Mouse (Mus musculus): ENCODE data around the gene Amhr2. TPM values are rescaled to one million over a fixed set of nuclear protein-coding genes. Genes with fewer than 3 reads are reported as not detected.

Gene Amhr2
- polyA plus RNA-seq, 1 experiment: 0.37 TPM

DNA sequence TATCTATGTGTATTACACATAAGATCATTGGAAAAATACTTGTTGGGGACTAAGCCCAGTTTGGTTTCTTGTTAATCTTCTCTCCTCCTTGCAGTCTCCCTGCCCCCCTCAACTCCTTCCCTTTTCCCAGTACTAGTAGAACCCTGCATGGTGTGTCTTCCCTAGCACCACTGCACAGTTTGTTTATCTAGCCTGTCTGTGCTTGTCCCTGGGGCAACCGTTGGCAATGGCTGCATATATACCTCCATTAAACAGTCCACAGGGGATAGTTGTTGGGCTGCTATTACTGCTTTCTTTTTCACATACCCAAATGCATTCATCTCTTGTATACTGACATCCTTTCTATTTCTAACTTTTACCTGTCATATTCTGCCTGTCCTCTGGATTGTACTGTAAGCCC is 42.5 kb downstream of the Amhr2 start:
- TF ChIP-seq GATA1 (IDR thresholded peaks at IDR 0.05; ENCODE audit: borderline replicate concordance, low read length) (no peak), FLI1 (IDR thresholded peaks at IDR 0.05; ENCODE audit: low read length) (no peak)
- H3K4me3 ChIP-seq (replicated peaks): no peak overlapping the region
- H3K4me1 ChIP-seq: peaks cover 16% of the 10 kb centered on the region
- no peaks in the 10 kb centered on the region for H3K9me3 ChIP-seq
- peaks cover 100% of the 10 kb centered on the region for H3K36me3 ChIP-seq (replicated peaks; ENCODE audit: low read length)
- no peaks in the 10 kb centered on the region for H3K27me3 ChIP-seq (replicated peaks)

GRCm38 (mm10) chr15:102498322-102498721 is 53.2 kb downstream of the Amhr2 start:
- Histone ChIP-seq H3K4me1 (0 out of 2 replicates have a peak, but pooled peaks cover 6% of the 10 kb centered on the region), H3K36me3 (replicated peaks; ENCODE audit: low read length) (peaks cover 97% of the 10 kb centered on the region), H3K9me3 (no peaks in the 10 kb centered on the region), H3K27me3 (replicated peaks) (no peaks in the 10 kb centered on the region), H3K4me3 (replicated peaks) (no peak overlapping the region)
- no peak for TF ChIP-seq FLI1 (IDR thresholded peaks at IDR 0.05; ENCODE audit: low read length)
- TF ChIP-seq GATA1 (IDR thresholded peaks at IDR 0.05; ENCODE audit: borderline replicate concordance, low read length): no peak

GRCm38 (mm10) chr15:102499370-102499769 is 54.2 kb downstream of the Amhr2 start:
- TF ChIP-seq FLI1 (IDR thresholded peaks at IDR 0.05; ENCODE audit: low read length): no peak
- no peak for TF ChIP-seq GATA1 (IDR thresholded peaks at IDR 0.05; ENCODE audit: borderline replicate concordance, low read length)
- H3K27me3 ChIP-seq (replicated peaks): no peaks in the 10 kb centered on the region
- H3K4me1 ChIP-seq: 0 out of 2 replicates have a peak, but pooled peaks cover 3% of the 10 kb centered on the region
- H3K4me3 ChIP-seq (replicated peaks): no peak overlapping the region
- peaks cover 97% of the 10 kb centered on the region for H3K36me3 ChIP-seq (replicated peaks; ENCODE audit: low read length)
- H3K9me3 ChIP-seq: no peaks in the 10 kb centered on the region

- H3K27me3 ChIP-seq (replicated peaks): no peaks in the 10 kb centered on the region
- no peak for TF ChIP-seq GATA1 (IDR thresholded peaks at IDR 0.05; ENCODE audit: borderline replicate concordance, low read length)
- TF ChIP-seq FLI1 (IDR thresholded peaks at IDR 0.05; ENCODE audit: low read length): no peak
- no peaks in the 10 kb centered on the region for H3K9me3 ChIP-seq
- H3K36me3 ChIP-seq (replicated peaks; ENCODE audit: low read length): peaks cover 96% of the 10 kb centered on the region
- peaks cover 3% of the 10 kb centered on the region for H3K4me1 ChIP-seq
- no peak overlapping the region for H3K4me3 ChIP-seq (replicated peaks)
Measured at GRCm38 (mm10) chr15:102499851-102500250, 54.7 kb downstream of the Amhr2 start.

DNA sequence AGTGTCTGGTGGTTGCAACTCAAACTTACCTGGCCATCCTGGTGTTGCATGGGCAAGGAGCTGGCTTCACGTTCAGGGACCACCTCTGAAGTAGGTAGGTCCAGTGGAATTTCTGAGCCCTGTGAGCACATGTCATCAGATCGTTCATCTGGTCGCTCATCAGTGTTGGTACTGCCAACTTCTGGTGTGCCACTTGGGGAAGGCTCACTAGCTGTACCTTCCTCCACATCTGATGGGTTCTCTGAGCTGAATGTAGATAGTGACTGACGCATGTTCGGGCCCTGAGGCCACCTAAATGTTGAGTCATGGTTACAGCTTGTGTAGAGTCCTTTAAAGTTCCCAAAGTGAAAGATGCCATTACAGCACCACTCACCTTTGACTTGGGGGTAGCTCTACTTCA is 55.3 kb downstream of the Amhr2 start:
- H3K4me3 ChIP-seq (replicated peaks): no peak overlapping the region
- peaks cover 96% of the 10 kb centered on the region for H3K36me3 ChIP-seq (replicated peaks; ENCODE audit: low read length)
- peaks cover 9% of the 10 kb centered on the region for H3K4me1 ChIP-seq
- TF ChIP-seq GATA1 (IDR thresholded peaks at IDR 0.05; ENCODE audit: borderline replicate concordance, low read length): no peak
- no peak for TF ChIP-seq FLI1 (IDR thresholded peaks at IDR 0.05; ENCODE audit: low read length)
- H3K9me3 ChIP-seq: no peaks in the 10 kb centered on the region
- H3K27me3 ChIP-seq (replicated peaks): no peaks in the 10 kb centered on the region

- no peaks in the 10 kb centered on the region for H3K27me3 ChIP-seq (replicated peaks)
- H3K4me1 ChIP-seq: peaks cover 16% of the 10 kb centered on the region
- no peak for TF ChIP-seq FLI1 (IDR thresholded peaks at IDR 0.05; ENCODE audit: low read length)
- no peak for TF ChIP-seq GATA1 (IDR thresholded peaks at IDR 0.05; ENCODE audit: borderline replicate concordance, low read length)
- no peak overlapping the region for H3K4me3 ChIP-seq (replicated peaks)
- H3K9me3 ChIP-seq: no peaks in the 10 kb centered on the region
- H3K36me3 ChIP-seq (replicated peaks; ENCODE audit: low read length): peaks cover 97% of the 10 kb centered on the region
Measured at GRCm38 (mm10) chr15:102501084-102501814, 56.1 kb downstream of the Amhr2 start.

- no peak overlapping the region for H3K4me3 ChIP-seq (replicated peaks)
- H3K36me3 ChIP-seq (replicated peaks; ENCODE audit: low read length): peaks cover 91% of the 10 kb centered on the region
- no peaks in the 10 kb centered on the region for H3K9me3 ChIP-seq
- H3K27me3 ChIP-seq (replicated peaks): no peaks in the 10 kb centered on the region
- TF ChIP-seq GATA1 (IDR thresholded peaks at IDR 0.05; ENCODE audit: borderline replicate concordance, low read length): no peak
- no peak for TF ChIP-seq FLI1 (IDR thresholded peaks at IDR 0.05; ENCODE audit: low read length)
- H3K4me1 ChIP-seq: peaks cover 17% of the 10 kb centered on the region
Measured at GRCm38 (mm10) chr15:102502254-102502840, 57.2 kb downstream of the Amhr2 start.

GRCm38 (mm10) chr15:102503447-102503846 is 58.3 kb downstream of the Amhr2 start, which contains the start of gene Gm10337:
TSS of gene Gm10337 (plus strand) at chr15:102503722.
- no peaks in the 10 kb centered on the region for H3K27me3 ChIP-seq (replicated peaks)
- TF ChIP-seq GATA1 (IDR thresholded peaks at IDR 0.05; ENCODE audit: borderline replicate concordance, low read length) (no peak), FLI1 (IDR thresholded peaks at IDR 0.05; ENCODE audit: low read length) (no peak)
- peaks cover 82% of the 10 kb centered on the region for H3K36me3 ChIP-seq (replicated peaks; ENCODE audit: low read length)
- peaks cover 21% of the 10 kb centered on the region for H3K4me1 ChIP-seq
- H3K4me3 ChIP-seq (replicated peaks): no peak within 1 kb of the TSS
- H3K9me3 ChIP-seq: no peaks in the 10 kb centered on the region

Other genes starting within 250 kb of the Amhr2 start
- gene Zfp740, start 242.1 kb upstream of the Amhr2 start, polyA plus RNA-seq (2012; ENCODE audit: insufficient read depth, low replicate concordance): 2.5 and 3.8 TPM in 2 replicates
- 13.8 and 14.5 TPM in 2 replicates for gene Csad, start 240.6 kb upstream of the Amhr2 start, polyA plus RNA-seq (2012; ENCODE audit: insufficient read depth, low replicate concordance)
- 1.9 and 19.9 TPM in 2 replicates for gene Itgb7, start 213.4 kb upstream of the Amhr2 start, polyA plus RNA-seq (2012; ENCODE audit: insufficient read depth, low replicate concordance)
- gene Rarg, start 187.8 kb upstream of the Amhr2 start, polyA plus RNA-seq (2012; ENCODE audit: insufficient read depth, low replicate concordance): 68.7 and 69.9 TPM in 2 replicates
- not detected in 2 replicates for gene Gm9918, start 174.8 kb upstream of the Amhr2 start, polyA plus RNA-seq (2012; ENCODE audit: insufficient read depth, low replicate concordance)
- gene Mfsd5, start 165.9 kb upstream of the Amhr2 start, polyA plus RNA-seq (2012; ENCODE audit: insufficient read depth, low replicate concordance): 72.6 and 109 TPM in 2 replicates
- gene Espl1, start 149.1 kb upstream of the Amhr2 start, polyA plus RNA-seq (2012; ENCODE audit: insufficient read depth, low replicate concordance): 7.5 and 12.3 TPM in 2 replicates
- 5.9 and 58.8 TPM in 2 replicates for gene Pfdn5, start 119.3 kb upstream of the Amhr2 start, polyA plus RNA-seq (2012; ENCODE audit: insufficient read depth, low replicate concordance)
- 35.8 and 92.1 TPM in 2 replicates for gene Myg1, start 113.7 kb upstream of the Amhr2 start, polyA plus RNA-seq (2012; ENCODE audit: insufficient read depth, low replicate concordance)
- 51.2 and 84.3 TPM in 2 replicates for gene Aaas, start 94.6 kb upstream of the Amhr2 start, polyA plus RNA-seq (2012; ENCODE audit: insufficient read depth, low replicate concordance)
- 0.10 TPM in 1 of 2 replicates, not detected in the other for gene Sp7, start 78.2 kb upstream of the Amhr2 start, polyA plus RNA-seq (2012; ENCODE audit: insufficient read depth, low replicate concordance)
- gene Sp1, start 39.2 kb upstream of the Amhr2 start, polyA plus RNA-seq (2012; ENCODE audit: insufficient read depth, low replicate concordance): 3.9 and 15.5 TPM in 2 replicates
- gene Prr13, start 13.7 kb downstream of the Amhr2 start, polyA plus RNA-seq (2012; ENCODE audit: insufficient read depth, low replicate concordance): 978 and 1,945 TPM in 2 replicates
- gene Pcbp2, start 25.2 kb downstream of the Amhr2 start, polyA plus RNA-seq (2012; ENCODE audit: insufficient read depth, low replicate concordance): 254 and 404 TPM in 2 replicates
- not detected in 2 replicates for gene Gm10337, start 58.4 kb downstream of the Amhr2 start, polyA plus RNA-seq (2012; ENCODE audit: insufficient read depth, low replicate concordance)
- gene Map3k12, start 71.7 kb downstream of the Amhr2 start, polyA plus RNA-seq (2012; ENCODE audit: insufficient read depth, low replicate concordance): 2.3 and 5.9 TPM in 2 replicates
- gene Tarbp2, start 72.8 kb downstream of the Amhr2 start, polyA plus RNA-seq (2012; ENCODE audit: insufficient read depth, low replicate concordance): 46.9 and 64.7 TPM in 2 replicates
- 4.0 TPM in 1 of 2 replicates, not detected in the other for gene Npff, start 79.6 kb downstream of the Amhr2 start, polyA plus RNA-seq (2012; ENCODE audit: insufficient read depth, low replicate concordance)
- gene Gm28047, start 179.7 kb downstream of the Amhr2 start, polyA plus RNA-seq (2012; ENCODE audit: insufficient read depth, low replicate concordance): not detected in 2 replicates
- 0.52 and 4.5 TPM in 2 replicates for gene Atf7, start 180.1 kb downstream of the Amhr2 start, polyA plus RNA-seq (2012; ENCODE audit: insufficient read depth, low replicate concordance)
- gene Atp5g2, start 227.0 kb downstream of the Amhr2 start, polyA plus RNA-seq (2012; ENCODE audit: insufficient read depth, low replicate concordance): 10.2 and 125 TPM in 2 replicates

All from megakaryocyte, embryonic 14.5 days (primary cell).